Mouse (Mus musculus): ENCODE results near the gene Psmc1. TPM values are rescaled to one million over a fixed set of nuclear protein-coding genes. Genes with fewer than 3 reads are reported as not detected.

The Psmc1 gene
- polyA plus RNA-seq, 1 experiment from 2014 or later = 239 TPM

DNA sequence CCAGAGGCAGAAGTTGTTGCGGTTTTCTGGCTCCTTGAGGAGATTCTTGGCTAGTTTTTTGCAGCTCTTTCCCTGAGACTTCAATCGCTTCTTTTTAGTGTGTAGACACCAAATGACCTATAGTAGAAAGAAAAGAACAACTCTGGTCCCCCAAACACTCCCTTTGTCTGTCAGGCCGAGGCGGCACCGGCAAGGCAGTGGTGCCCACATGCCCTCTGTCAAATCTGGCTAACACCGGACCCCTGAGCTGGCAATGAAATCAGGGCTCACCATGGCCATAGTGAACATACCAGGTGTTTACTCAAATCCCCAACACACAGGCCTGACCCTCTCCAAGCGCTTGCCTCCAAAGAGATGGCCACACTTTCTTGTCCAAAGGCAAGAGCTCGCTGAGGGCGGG is 21.2 kb downstream of the Psmc1 start:
- Histone ChIP-seq H3K9me3 (ENCODE audit: control insufficient read depth, low read length) (no peaks in the 10 kb centered on the region), H3K9ac (ENCODE audit: low read depth, low read length) (no peak overlapping the region), H3K27ac (ENCODE audit: low read length) (no peak overlapping the region), H3K4me2 (ENCODE audit: low read depth, low read length) (no peak overlapping the region), H3K4me3 (ENCODE audit: low read length) (no peak overlapping the region), H3K36me3 (ENCODE audit: control insufficient read depth, insufficient read depth, low read length) (peaks cover 24% of the 10 kb centered on the region; the same call in 1 of the 2 replicates), H3K27me3 (replicated peaks; ENCODE audit: control insufficient read depth, insufficient read depth, low read length) (no peaks in the 10 kb centered on the region), H3K4me1 (ENCODE audit: control insufficient read depth, insufficient read depth, low read length) (peaks cover 8% of the 10 kb centered on the region; the same call in 1 of the 2 replicates)
- ATAC-seq = no peak
- WGBS = 90% methylated on average over 9 of the region's 9 CpGs

DNA sequence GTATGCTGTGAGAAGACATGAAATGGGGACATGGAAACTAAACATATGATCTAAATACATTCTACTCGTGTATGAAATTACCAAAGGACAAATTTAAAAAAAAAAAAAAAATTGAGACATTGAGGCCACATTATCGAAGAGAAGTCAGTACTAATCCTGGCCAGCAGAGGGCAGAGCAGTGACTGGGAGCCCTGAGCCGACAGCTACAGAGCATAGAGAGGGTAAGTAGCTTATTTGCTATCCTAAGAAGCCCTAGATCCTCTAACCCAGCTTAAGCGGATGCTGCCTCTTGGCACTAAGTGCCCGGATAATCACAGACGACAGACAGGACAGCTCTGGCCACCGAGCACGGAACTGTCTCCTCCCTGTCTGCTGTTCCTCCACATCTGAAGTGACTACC is 21.7 kb downstream of the Psmc1 start:
- ATAC-seq = peak; percentile 48; the same call in 1 of the 2 replicates
- 43% methylated on average over 8 of the region's 8 CpGs for WGBS
- no peak overlapping the region for H3K9ac ChIP-seq (ENCODE audit: low read depth, low read length)
- no peak overlapping the region for H3K4me3 ChIP-seq (ENCODE audit: low read length)
- no peaks in the 10 kb centered on the region for H3K27me3 ChIP-seq (replicated peaks; ENCODE audit: control insufficient read depth, insufficient read depth, low read length)
- peaks cover 8% of the 10 kb centered on the region; the same call in 1 of the 2 replicates for H3K4me1 ChIP-seq (ENCODE audit: control insufficient read depth, insufficient read depth, low read length)
- no peak overlapping the region for H3K27ac ChIP-seq (ENCODE audit: low read length)
- no peak overlapping the region for H3K4me2 ChIP-seq (ENCODE audit: low read depth, low read length)
- peaks cover 19% of the 10 kb centered on the region for H3K36me3 ChIP-seq (ENCODE audit: control insufficient read depth, insufficient read depth, low read length)
- H3K9me3 ChIP-seq (ENCODE audit: control insufficient read depth, low read length) = no peaks in the 10 kb centered on the region

DNA sequence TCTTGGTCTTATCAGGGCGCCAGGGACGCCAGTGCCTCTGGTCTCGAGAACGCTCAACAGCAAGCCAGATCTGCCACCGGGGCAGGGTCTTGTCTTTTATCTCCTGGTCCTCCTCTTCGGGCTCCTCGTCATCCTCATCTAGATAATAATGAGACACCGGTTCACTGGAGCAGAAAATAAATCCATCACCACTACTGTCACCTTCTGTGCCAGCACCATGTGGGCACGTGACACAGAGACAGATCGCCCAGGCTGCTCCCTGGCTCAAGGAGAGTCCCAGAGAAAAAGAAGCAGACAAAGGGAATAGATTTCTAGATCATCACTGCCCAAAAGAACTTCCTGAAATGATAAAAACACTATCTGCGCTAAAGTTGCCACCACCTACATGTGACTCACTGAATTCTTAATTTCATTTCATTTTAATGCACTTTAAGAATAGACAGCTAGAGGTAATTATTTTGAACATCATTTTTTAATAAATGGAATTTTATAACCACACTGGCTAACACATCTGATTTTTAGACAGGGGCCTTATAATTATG is 24.5 kb downstream of the Psmc1 start:
- H3K4me3 ChIP-seq (ENCODE audit: low read length) = no peak overlapping the region
- H3K27ac ChIP-seq (ENCODE audit: low read length) = no peak overlapping the region
- no peaks in the 10 kb centered on the region for H3K4me1 ChIP-seq (ENCODE audit: control insufficient read depth, insufficient read depth, low read length)
- no peak for ATAC-seq
- 89% methylated on average over 11 of the region's 11 CpGs for WGBS
- no peaks in the 10 kb centered on the region for H3K9me3 ChIP-seq (ENCODE audit: control insufficient read depth, low read length)
- no peaks in the 10 kb centered on the region for H3K27me3 ChIP-seq (replicated peaks; ENCODE audit: control insufficient read depth, insufficient read depth, low read length)
- H3K36me3 ChIP-seq (ENCODE audit: control insufficient read depth, insufficient read depth, low read length) = peaks cover 24% of the 10 kb centered on the region
- H3K9ac ChIP-seq (ENCODE audit: low read depth, low read length) = no peak overlapping the region
- H3K4me2 ChIP-seq (ENCODE audit: low read depth, low read length) = no peak overlapping the region

DNA sequence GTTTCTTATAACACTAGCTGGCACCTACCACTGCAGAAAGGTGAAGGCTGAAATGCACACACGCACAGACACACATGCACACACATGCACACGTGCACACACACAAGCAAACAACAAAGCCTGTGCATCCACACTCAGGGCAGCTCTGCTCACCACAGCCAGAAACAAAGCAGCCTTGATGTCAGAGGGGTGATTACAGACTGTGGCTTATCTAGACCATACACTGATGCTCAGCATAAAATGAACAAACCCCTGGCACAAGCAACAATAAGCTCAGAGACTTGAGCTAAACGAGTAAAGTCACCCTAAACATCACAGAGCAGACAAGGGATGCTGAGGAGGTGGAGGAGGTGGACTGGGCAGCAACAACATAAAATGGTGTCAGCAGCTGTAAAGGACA is 25.2 kb downstream of the Psmc1 start:
- WGBS = 93% methylated on average over 3 of the region's 3 CpGs
- Histone ChIP-seq H3K4me1 (ENCODE audit: control insufficient read depth, insufficient read depth, low read length) (no peaks in the 10 kb centered on the region), H3K4me3 (ENCODE audit: low read length) (no peak overlapping the region), H3K9me3 (ENCODE audit: control insufficient read depth, low read length) (no peaks in the 10 kb centered on the region), H3K27me3 (replicated peaks; ENCODE audit: control insufficient read depth, insufficient read depth, low read length) (no peaks in the 10 kb centered on the region), H3K9ac (ENCODE audit: low read depth, low read length) (no peak overlapping the region), H3K27ac (ENCODE audit: low read length) (no peak overlapping the region), H3K36me3 (ENCODE audit: control insufficient read depth, insufficient read depth, low read length) (peaks cover 24% of the 10 kb centered on the region), H3K4me2 (ENCODE audit: low read depth, low read length) (no peak overlapping the region)
- no peak for ATAC-seq

DNA sequence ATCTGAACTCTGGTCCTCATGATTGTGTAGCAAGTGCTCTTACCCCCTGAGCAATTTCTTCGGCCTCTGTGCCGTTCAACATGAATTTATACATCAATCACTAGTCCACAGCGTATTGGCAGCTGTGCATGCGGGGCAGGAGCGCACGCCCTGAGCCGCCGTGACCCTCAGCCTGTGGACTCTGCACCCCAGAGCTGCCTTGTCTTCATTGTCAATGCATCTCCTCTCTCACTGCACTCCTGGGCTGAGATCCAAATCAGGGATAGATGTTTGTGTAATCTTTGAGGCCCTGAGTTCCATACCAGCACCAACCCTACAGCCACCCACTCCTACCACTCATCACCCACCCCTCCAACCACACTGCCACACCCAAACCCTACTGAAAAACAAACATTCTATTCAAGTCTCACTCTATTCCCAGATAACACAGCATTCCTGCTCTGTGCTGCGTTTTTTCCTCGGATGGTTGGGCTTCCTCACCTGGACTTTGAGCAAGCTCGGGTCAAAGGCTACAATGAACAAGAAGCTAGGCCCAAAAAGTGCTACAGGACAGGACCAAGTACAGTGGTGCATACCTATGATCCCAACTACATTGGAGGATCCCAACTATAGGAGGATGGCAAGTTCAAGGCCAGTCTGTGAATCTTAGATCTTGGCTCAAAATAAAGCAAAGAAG is 33.0 kb downstream of the Psmc1 start:
- no peaks in the 10 kb centered on the region for H3K27me3 ChIP-seq (replicated peaks; ENCODE audit: control insufficient read depth, insufficient read depth, low read length)
- peak; percentile 92 for ATAC-seq
- peak overlapping the region; percentile 18; the same call in 1 of the 2 replicates for H3K27ac ChIP-seq (ENCODE audit: low read length)
- no peaks in the 10 kb centered on the region for H3K9me3 ChIP-seq (ENCODE audit: control insufficient read depth, low read length)
- H3K36me3 ChIP-seq (ENCODE audit: control insufficient read depth, insufficient read depth, low read length) = peaks cover 24% of the 10 kb centered on the region
- 76% methylated on average over 11 of the region's 11 CpGs for WGBS
- H3K4me2 ChIP-seq (ENCODE audit: low read depth, low read length) = no peak overlapping the region
- no peaks in the 10 kb centered on the region for H3K4me1 ChIP-seq (ENCODE audit: control insufficient read depth, insufficient read depth, low read length)
- H3K9ac ChIP-seq (ENCODE audit: low read depth, low read length) = no peak overlapping the region
- no peak overlapping the region for H3K4me3 ChIP-seq (ENCODE audit: low read length)

DNA sequence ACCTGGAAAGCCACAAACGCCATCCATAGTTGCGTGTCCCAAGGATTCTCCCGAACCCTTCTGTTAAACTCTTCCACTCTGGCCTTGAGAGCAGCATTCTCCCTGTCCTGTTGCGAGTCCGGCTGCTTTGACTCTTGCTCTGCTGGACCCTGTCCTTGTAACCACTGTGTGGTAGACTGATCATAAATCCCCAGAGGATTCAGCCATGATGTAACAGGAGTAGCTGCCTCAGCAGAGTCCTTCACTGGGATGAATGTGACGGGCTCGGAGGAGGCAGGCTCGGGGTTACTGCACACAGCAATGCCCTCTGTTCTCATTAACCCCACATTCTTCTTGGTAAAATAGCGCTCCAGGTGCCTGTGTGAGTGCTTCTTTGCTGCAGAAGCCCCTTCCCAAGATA is 33.8 kb downstream of the Psmc1 start:
- Histone ChIP-seq H3K4me2 (ENCODE audit: low read depth, low read length) (no peak overlapping the region), H3K36me3 (ENCODE audit: control insufficient read depth, insufficient read depth, low read length) (peaks cover 24% of the 10 kb centered on the region), H3K9me3 (ENCODE audit: control insufficient read depth, low read length) (no peaks in the 10 kb centered on the region), H3K4me1 (ENCODE audit: control insufficient read depth, insufficient read depth, low read length) (no peaks in the 10 kb centered on the region), H3K9ac (ENCODE audit: low read depth, low read length) (no peak overlapping the region), H3K4me3 (ENCODE audit: low read length) (no peak overlapping the region), H3K27ac (ENCODE audit: low read length) (no peak overlapping the region), H3K27me3 (replicated peaks; ENCODE audit: control insufficient read depth, insufficient read depth, low read length) (no peaks in the 10 kb centered on the region)
- 94% methylated on average over 9 of the region's 9 CpGs for WGBS
- ATAC-seq = no peak

DNA sequence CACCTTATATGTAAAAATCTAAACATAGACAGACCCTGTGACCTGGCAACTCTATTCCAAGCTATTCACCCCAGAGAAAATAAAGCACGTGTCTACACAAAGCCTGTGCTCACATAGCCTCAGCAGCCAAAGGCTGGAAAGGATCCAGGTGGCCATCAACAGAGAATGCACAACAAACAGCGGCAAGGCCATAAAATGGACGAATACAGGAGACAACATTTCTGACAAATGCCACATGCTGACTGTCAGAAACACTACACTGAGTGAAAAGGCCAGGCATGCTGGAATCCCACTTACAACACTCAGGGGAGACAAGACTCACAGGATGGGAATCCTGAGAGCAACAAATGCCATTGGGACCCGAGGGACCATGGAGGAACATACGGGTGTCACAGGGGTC is 34.3 kb downstream of the Psmc1 start:
- WGBS = 80% methylated on average over 5 of the region's 5 CpGs
- no peaks in the 10 kb centered on the region for H3K4me1 ChIP-seq (ENCODE audit: control insufficient read depth, insufficient read depth, low read length)
- H3K36me3 ChIP-seq (ENCODE audit: control insufficient read depth, insufficient read depth, low read length) = peaks cover 24% of the 10 kb centered on the region
- H3K9ac ChIP-seq (ENCODE audit: low read depth, low read length) = no peak overlapping the region
- H3K27me3 ChIP-seq (replicated peaks; ENCODE audit: control insufficient read depth, insufficient read depth, low read length) = no peaks in the 10 kb centered on the region
- H3K4me2 ChIP-seq (ENCODE audit: low read depth, low read length) = no peak overlapping the region
- H3K27ac ChIP-seq (ENCODE audit: low read length) = no peak overlapping the region
- H3K4me3 ChIP-seq (ENCODE audit: low read length) = no peak overlapping the region
- H3K9me3 ChIP-seq (ENCODE audit: control insufficient read depth, low read length) = no peaks in the 10 kb centered on the region
- ATAC-seq = no peak

DNA sequence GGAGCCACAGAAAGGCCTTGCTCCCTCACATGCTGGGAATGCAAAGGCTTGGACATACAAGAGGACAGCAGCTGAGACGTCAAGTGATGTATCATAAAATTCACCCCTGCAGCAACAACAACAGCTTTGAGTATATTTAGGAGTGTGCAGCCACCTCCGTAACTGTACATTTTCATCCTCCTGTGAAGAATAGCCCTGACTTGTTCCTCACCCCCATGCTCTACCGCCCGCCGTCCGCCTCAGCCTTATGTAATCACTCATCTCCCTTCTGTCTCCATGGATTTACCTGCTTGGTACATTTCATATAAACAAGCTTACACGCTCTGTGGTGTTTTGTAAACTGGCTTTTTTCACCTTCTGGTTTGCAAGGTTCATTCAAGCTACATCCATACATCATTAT is 42.5 kb downstream of the Psmc1 start:
- no peak for ATAC-seq
- WGBS = 90% methylated on average over 7 of the region's 7 CpGs

DNA sequence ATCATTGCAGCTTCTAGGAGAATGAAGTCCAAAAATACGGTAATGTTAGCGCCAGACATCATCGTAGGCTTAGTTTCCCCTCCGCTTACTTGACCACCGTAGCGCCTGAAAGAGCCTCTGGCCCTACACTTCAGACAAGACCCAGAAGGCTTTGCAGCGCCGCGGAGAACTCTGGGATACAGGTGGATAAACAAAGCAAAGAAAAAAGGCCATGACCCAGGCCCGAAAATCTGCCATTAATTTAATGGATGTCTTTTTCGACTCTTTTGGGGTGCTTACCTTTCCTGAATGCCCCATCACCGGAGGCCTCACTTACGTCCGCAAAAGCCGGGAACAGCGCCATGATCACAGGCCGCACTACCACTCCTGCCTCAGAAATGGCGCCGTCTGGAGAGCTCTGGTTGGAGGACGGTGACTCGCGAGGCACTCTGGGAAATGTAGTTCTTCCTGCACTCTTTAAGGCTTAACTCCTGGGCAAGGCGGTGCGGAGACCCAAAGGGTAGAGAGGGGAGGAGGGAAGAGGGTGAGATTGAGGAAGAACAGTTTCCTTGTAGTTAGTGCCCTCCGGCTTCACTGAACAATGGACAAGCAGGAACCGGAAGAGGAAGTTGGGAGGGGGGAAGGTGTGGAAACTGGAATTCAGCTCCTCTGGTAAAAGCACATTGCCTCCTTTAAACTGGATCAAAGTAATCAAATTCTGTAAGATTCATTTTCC is 49.5 kb downstream of the Psmc1 start, which contains the start of gene Nrde2:
Nrde2 (minus strand) TSS at position 393 of the 715 bp plus-strand sequence.
- WGBS = under 1% methylated on average over 26 of the region's 26 CpGs
- Histone ChIP-seq H3K4me2 (ENCODE audit: low read depth, low read length) (peak within 1 kb of the TSS; percentile 59), H3K36me3 (ENCODE audit: control insufficient read depth, insufficient read depth, low read length) (no peaks in the 10 kb centered on the region), H3K27ac (ENCODE audit: low read length) (peak within 1 kb of the TSS; percentile 4; the same call in 1 of the 2 replicates), H3K4me3 (ENCODE audit: low read length) (peak within 1 kb of the TSS; percentile 56), H3K9me3 (ENCODE audit: control insufficient read depth, low read length) (no peaks in the 10 kb centered on the region), H3K27me3 (replicated peaks; ENCODE audit: control insufficient read depth, insufficient read depth, low read length) (no peaks in the 10 kb centered on the region), H3K4me1 (ENCODE audit: control insufficient read depth, insufficient read depth, low read length) (0 out of 2 replicates have a peak, but pooled peaks cover 3% of the 10 kb centered on the region), H3K9ac (ENCODE audit: low read depth, low read length) (peak within 1 kb of the TSS; percentile 63)
- peak; percentile 100 for ATAC-seq

More for the DNA sequence above, 42.5 kb downstream of the Psmc1 start:
- no peaks in the 10 kb centered on the region for H3K27me3 ChIP-seq (replicated peaks; ENCODE audit: control insufficient read depth, insufficient read depth, low read length)
- H3K4me3 ChIP-seq (ENCODE audit: low read length) = no peak overlapping the region
- H3K4me2 ChIP-seq (ENCODE audit: low read depth, low read length) = no peak overlapping the region
- no peak overlapping the region for H3K27ac ChIP-seq (ENCODE audit: low read length)
- 0 out of 2 replicates have a peak, but pooled peaks cover 7% of the 10 kb centered on the region for H3K36me3 ChIP-seq (ENCODE audit: control insufficient read depth, insufficient read depth, low read length)
- no peaks in the 10 kb centered on the region for H3K9me3 ChIP-seq (ENCODE audit: control insufficient read depth, low read length)
- no peaks in the 10 kb centered on the region for H3K4me1 ChIP-seq (ENCODE audit: control insufficient read depth, insufficient read depth, low read length)
- no peak overlapping the region for H3K9ac ChIP-seq (ENCODE audit: low read depth, low read length)
